Mouse (Mus musculus): ENCODE results near the gene Epn1.

GRCm38 (mm10) chr7:5074984-5075383, 5.1 kb upstream of the Epn1 start:
- no peak for TF ChIP-seq CTCF (IDR thresholded peaks at IDR 0.05; ENCODE audit: extremely low read depth, insufficient read depth, low read length)
- no peak for TF ChIP-seq POLR2A (IDR thresholded peaks at IDR 0.05; ENCODE audit: extremely low read depth, insufficient read depth, low read length)
